Mouse (Mus musculus) monocyte, adult 2 months (primary cell): ENCODE measurements around the gene Slc25a23.

Source experiments
- DNase-seq, 2 experiments: peaks; one replicate each; pipeline ENCODE4 v3.0.0; 2022; ENCODE audit warnings: low spot score in 2 of 2, low read depth in 1 of 2

The Slc25a23 gene

DNA sequence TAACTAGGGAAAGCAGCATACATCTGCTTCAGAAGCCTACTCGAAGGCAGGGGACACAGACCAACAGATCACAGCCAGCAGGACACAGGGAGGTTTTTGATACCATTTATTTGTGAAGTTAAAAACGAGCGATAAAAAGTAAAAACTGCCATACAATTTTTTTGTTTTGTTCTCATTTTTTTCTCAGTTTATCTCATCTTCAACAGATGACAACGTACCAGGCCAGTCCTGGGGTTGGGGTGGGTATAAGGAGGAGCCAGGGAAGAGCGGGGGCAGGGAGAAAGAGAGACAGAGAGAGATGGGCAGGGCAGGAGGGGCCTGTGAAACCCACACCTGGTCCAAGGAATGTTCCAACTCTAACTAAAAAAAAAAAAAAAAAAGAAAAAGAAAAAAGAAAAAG lies 38.7 kb downstream of the Slc25a23 start:
- no peak for DNase-seq

DNA sequence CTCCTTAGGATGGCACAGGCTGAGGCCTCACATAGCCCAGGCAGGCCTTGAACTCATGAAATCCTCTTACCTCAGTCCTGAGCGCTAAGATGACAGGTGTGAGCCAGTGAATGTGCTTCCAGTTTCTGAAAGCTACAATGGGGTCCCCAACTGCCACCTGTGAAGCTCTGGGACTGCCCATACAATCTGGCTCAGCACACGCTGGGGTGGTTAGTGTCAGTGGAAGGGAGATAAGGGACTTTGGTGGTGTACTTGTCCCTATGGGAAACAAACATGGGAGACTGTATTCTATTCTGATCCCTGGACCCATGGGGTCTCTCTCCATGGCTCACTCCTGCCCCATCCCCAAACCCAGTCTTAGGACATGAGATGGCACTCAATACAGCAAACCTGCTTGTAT lies 40.0 kb downstream of the Slc25a23 start:
- DNase-seq = no peak

GRCm38 (mm10) chr17:57012245-57012795 lies 47.3 kb downstream of the Slc25a23 start:
- DNase-seq = no peak

DNA sequence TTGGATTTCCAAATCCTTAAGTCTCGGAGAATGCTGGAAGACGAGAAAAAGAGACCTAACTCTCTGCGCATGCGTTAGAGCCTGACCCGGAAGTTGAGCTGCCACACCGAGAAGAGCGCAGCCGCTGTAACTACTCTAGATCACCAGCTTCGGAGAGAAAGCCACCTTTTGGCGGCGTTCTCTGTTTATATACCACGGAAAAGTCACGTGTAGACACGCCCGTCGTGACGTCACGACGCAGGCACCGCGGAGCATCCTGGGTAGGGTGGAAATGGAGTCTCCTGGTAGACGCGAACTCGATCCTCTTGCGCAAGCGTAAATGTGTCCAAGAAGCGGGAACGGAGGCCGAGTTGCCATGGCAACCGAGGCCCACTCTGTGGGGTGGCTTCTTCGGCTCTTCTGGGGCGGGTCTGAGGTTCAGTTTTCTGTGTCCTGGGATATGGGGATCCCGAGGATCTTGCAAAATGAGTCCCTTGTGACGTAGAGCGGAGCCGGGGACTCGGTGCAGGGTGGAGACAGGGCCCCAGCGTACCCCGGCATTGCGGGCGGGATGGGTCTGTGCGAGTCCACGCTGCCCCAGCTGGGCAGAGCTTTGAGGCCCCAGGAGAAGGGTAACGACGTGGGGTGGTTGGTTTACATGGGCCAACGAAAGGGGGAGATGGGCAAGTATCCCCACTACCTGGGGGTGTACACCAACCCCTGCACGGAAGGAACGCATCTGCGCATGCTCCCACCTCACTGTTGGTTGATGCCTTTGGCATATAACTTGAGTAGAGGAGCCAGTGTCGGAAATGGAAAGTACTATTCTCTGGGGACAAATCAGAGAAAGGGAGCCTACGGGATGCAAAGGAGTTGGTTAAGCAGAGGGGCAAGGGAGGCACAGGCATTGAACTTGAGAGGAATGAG lies 48.2 kb downstream of the Slc25a23 start, which contains the start of the genes Gtf2f1 and Gm17949:
Gene Gtf2f1, minus strand, starts transcription at position 53 of the 906 bp plus-strand sequence.
Gene Gm17949, plus strand, starts transcription at position 234 of the 906 bp plus-strand sequence.
- peak; percentile 85 to 89 for DNase-seq

DNA sequence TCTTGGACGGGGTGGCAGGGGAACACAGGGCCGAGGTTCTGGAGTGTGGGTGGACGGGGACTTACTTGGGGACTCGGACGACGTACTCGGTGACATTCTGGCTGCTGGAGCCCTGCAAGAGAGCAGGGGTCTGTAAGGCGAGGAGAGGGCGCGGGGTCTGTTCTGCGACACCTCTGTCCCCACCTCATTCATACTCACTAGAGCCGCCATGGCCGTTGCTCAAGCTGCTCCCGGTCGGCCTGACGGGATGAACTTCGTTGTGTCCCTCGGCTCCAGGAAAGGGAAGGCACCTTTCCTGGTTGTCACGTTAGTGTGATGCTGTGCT lies 48.8 kb downstream of the Slc25a23 start:
- DNase-seq = no peak

- no peak for DNase-seq
Measured at GRCm38 (mm10) chr17:57007137-57007905, 52.3 kb downstream of the Slc25a23 start.

GRCm38 (mm10) chr17:57003994-57004393 lies 55.7 kb downstream of the Slc25a23 start:
- DNase-seq = no peak

GRCm38 (mm10) chr17:57001228-57001627 lies 58.4 kb downstream of the Slc25a23 start:
- DNase-seq = no peak

DNA sequence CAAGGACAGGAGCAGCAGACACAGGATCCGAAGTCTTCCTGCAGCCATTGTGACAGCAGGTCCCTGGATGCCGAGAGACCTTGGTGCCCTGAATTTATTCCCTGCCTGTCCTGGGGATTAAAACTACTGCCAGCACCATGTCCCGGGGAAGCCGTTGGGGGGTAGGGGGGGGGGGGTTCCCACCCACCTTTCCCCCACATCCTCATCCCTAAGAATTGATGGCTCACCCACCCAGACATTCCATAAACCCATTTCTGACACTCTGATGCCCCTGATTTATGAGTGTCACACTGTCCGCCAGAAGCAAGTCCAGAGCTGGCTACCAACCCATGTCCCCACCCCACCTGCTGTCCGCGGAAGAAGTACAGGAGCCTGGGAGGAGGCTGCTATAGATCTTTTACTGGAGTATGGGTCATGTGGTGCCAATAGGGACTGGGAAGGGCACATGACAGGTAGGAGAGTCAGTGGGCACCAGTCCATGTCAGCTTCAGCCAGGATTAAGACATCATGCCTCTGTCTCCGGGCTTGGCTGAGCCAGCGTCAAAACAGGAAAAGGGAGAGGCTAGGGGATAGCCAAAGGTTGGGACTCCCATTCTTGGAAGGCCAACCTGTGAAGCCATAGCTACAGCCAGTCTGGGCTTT lies 59.6 kb downstream of the Slc25a23 start, which contains the start of gene Pspn:
Gene Pspn, minus strand, starts transcription at position 51 of the 642 bp plus-strand sequence.
- no peak for DNase-seq

DNA sequence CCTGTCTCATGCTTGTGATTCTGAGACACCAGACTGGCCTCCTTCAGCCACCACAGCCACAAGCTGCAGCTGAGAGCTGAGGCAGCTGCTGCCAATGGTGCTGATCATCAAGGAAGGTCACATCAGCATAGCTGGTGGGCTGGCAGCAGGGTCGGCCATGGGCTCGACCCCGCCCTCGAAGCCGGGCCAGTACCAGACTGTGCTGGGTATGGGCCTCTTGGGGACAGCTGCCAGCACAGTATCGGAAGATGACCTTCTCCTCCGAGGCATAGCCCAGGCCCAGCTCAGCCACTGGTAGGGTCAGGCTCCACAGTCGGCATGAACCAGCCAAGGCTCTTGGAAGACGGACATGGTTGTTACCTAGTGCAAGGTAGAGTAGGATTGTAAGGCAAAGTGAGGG lies 60.2 kb downstream of the Slc25a23 start:
- no peak for DNase-seq

- peak; percentile 92 to 97 for DNase-seq
Measured at GRCm38 (mm10) chr17:56997029-56997667, 62.5 kb downstream of the Slc25a23 start, which contains the start of gene Alkbh7. Alkbh7 (plus strand) TSS chr17:56997339.

GRCm38 (mm10) chr17:56996506-56996905 lies 63.2 kb downstream of the Slc25a23 start:
- DNase-seq = no peak

GRCm38 (mm10) chr17:56995046-56995445 lies 64.6 kb downstream of the Slc25a23 start:
- no peak for DNase-seq
